Mouse (Mus musculus) cortical plate, adult 2 months (tissue): ENCODE measurements around the gene Fam193b.
"Not testable (repeated sequence)": the region's sequence is repeated elsewhere in the genome, so short reads cannot be mapped to it uniquely, and the experiment has no call there.

Experiments used
- CTCF ChIP-seq: fragments of 200-500 bp; IDR thresholded peaks from 2 replicates; pipeline ENCODE4 v1.5.1; 2011; ENCODE audit warnings: mild to moderate bottlenecking, control low read depth, low read length; ENCODE audit not compliant: insufficient read depth; ENCODE audit errors: extremely low read depth
- POLR2A ChIP-seq: fragments of 200-500 bp; IDR thresholded peaks from 2 replicates; pipeline ENCODE4 v1.6.1; 2011; ENCODE audit warnings: mild to moderate bottlenecking, low read length, control low read depth; ENCODE audit not compliant: insufficient read depth; ENCODE audit errors: extremely low read depth

DNA sequence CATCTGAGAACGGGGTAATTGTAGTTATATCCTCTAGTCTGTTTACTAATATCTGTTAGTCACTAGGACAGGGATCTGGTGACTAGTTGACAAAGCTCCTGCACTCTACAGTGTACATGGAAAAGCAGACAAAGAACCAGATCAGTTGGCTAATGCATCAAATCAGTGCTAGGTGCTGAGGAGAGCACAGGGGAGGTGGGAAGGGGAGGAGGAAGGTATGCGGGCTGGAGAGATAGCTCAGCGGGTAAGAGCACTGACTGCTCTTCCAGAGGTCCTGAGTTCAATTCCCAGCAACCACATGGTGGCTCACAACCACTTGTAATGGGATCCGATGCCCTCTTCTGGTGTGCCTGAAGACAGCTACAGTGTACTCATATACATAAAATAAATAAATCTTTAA is 2.4 kb downstream of the Fam193b start:
- not testable (repeated sequence) for TF ChIP-seq CTCF, POLR2A
